ENCODE assay signal across 32 mouse cellular contexts in the genomic region with DNA sequence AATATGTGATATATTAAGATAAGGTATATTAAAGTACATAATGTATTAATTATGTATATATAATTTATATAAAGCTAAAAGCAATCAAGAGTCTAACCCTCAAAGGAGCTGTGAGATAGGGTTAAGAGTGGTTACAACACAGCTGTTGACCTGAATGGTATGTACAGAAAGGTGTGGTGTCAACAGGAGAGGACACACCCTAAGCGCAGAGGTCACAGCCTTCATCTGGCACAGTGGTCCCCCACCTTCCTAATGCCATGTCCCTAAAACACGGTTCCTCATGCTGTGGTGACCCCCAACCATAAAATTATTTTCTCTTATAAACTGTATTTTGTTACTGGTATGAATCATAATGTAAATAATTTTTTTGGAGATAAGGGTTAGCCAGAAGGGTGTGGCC. TPM values are rescaled to one million over a fixed set of nuclear protein-coding genes. Genes with fewer than 3 reads are reported as not detected.
DNase-seq lines count a peak whose midpoint lies in the region; ATAC-seq and TF ChIP-seq lines count a peak whose summit lies in the region.
"Had no signal": no experiment of that assay in that cellular context is flagged by ENCODE, and none has a peak within 500 bp of the region (broad histone marks: within the 10 kb centered on the region; RNA-seq: fewer than 3 reads in every experiment).

No protein-coding gene starts in this region.

- TF ChIP-seq EP300 in liver, postnatal 0 days (IDR thresholded peaks at IDR 0.05; ENCODE audit: low read depth), result no peak

- no peak for ATAC-seq in G1E (ENCODE audit: extremely low read depth, insufficient number of reproducible peaks, low FRiP score, poor library complexity, severe bottlenecking)
- ATAC-seq in liver, postnatal 0 days, result no peak
- ATAC-seq: forebrain, embryonic 16.5 days; midbrain, embryonic 15.5 days had no signal

- no peak overlapping the region for H3K27ac ChIP-seq in limb, embryonic 10.5 days
- H3K27ac ChIP-seq in liver, postnatal 0 days (ENCODE audit: low read depth), result peak overlapping the region; percentile 82
- H3K27ac ChIP-seq: embryonic facial prominence, embryonic 12.5 days; hindbrain, embryonic 10.5 days; kidney, postnatal 0 days; midbrain, embryonic 15.5 days; stomach, embryonic 15.5 days had no signal

- 95% methylated on average over 2 of the region's 2 CpGs for WGBS in limb, embryonic 10.5 days
- WGBS in liver, postnatal 0 days (ENCODE audit: insufficient replicate concordance), result 71% methylated on average over 2 of the region's 2 CpGs

- H3K27me3 ChIP-seq in G1E (ENCODE audit: insufficient read depth, low read length), result no peaks in the 10 kb centered on the region
- no peaks in the 10 kb centered on the region for H3K27me3 ChIP-seq in limb, embryonic 10.5 days (ENCODE audit: low read depth, poor library complexity, severe bottlenecking)
- H3K27me3 ChIP-seq in liver, postnatal 0 days (ENCODE audit: insufficient read depth, low read length), result no peaks in the 10 kb centered on the region
- H3K27me3 ChIP-seq: embryonic facial prominence, embryonic 12.5 days; midbrain, embryonic 15.5 days; stomach, embryonic 15.5 days had no signal

- no peak overlapping the region for H3K9ac ChIP-seq in liver, postnatal 0 days (replicated peaks)
- H3K9ac ChIP-seq: embryonic facial prominence, embryonic 12.5 days; midbrain, embryonic 15.5 days; stomach, embryonic 15.5 days had no signal

- DNase-seq in CD4-positive helper T cell, adult 2 months (ENCODE audit: low read depth, low spot score), result peak; percentile 35
- DNase-seq in G1E (ENCODE audit: low spot score), result no peak
- DNase-seq in limb, embryonic 10.5 days (ENCODE audit: low spot score), result peak; percentile 12
- no peak for DNase-seq in liver, postnatal 0 days
- DNase-seq in urinary bladder, postnatal 10 days (ENCODE audit: low spot score), result no peak
- no peak for DNase-seq in lung, postnatal 36 days
- no peak for DNase-seq in yolk sac, embryonic 10.5 days (ENCODE audit: low spot score)
- DNase-seq: cerebellum, adult 9-11 months; gastrocnemius, postnatal 25 days; right cerebral cortex, postnatal 14 days; spleen, adult 18-20 months; thymus, adult 2 months had no signal

- H3K4me3 ChIP-seq in G1E (ENCODE audit: low read depth, low read length), result peak overlapping the region; percentile 65; the same call in 1 of the 2 replicates
- no peak overlapping the region for H3K4me3 ChIP-seq in limb, embryonic 10.5 days
- no peak overlapping the region for H3K4me3 ChIP-seq in liver, postnatal 0 days (ENCODE audit: low read depth, low read length)
- H3K4me3 ChIP-seq: embryonic facial prominence, embryonic 12.5 days; erythroblast, embryonic 14.5 days; hindbrain, embryonic 10.5 days; midbrain, embryonic 15.5 days; stomach, embryonic 15.5 days had no signal

- H3K4me1 ChIP-seq in G1E (ENCODE audit: insufficient read depth, low read depth, low read length), result peaks cover 62% of the 10 kb centered on the region
- peaks cover 6% of the 10 kb centered on the region for H3K4me1 ChIP-seq in limb, embryonic 10.5 days
- peaks cover 21% of the 10 kb centered on the region for H3K4me1 ChIP-seq in liver, postnatal 0 days (ENCODE audit: insufficient read depth)
- H3K4me1 ChIP-seq: embryonic facial prominence, embryonic 12.5 days; hindbrain, embryonic 10.5 days; midbrain, embryonic 15.5 days; stomach, embryonic 15.5 days had no signal

- no peaks in the 10 kb centered on the region for H3K9me3 ChIP-seq in G1E (replicated peaks)
- H3K9me3 ChIP-seq in limb, embryonic 10.5 days (replicated peaks), result no peaks in the 10 kb centered on the region
- H3K9me3 ChIP-seq in liver, postnatal 0 days (ENCODE audit: low read length), result no peaks in the 10 kb centered on the region
- H3K9me3 ChIP-seq: embryonic facial prominence, embryonic 12.5 days; hindbrain, embryonic 10.5 days; midbrain, embryonic 15.5 days; stomach, embryonic 15.5 days had no signal

- H3K36me3 ChIP-seq in G1E (replicated peaks), result no peaks in the 10 kb centered on the region
- H3K36me3 ChIP-seq in limb, embryonic 10.5 days, result no peaks in the 10 kb centered on the region
- H3K36me3 ChIP-seq in liver, postnatal 0 days (replicated peaks; ENCODE audit: insufficient read depth, low read length), result no peaks in the 10 kb centered on the region
- H3K36me3 ChIP-seq: embryonic facial prominence, embryonic 12.5 days; hindbrain, embryonic 10.5 days; midbrain, embryonic 15.5 days; stomach, embryonic 15.5 days had no signal

- H3K4me2 ChIP-seq in liver, postnatal 0 days (ENCODE audit: low read depth, low read length), result peak overlapping the region; percentile 63
- H3K4me2 ChIP-seq: embryonic facial prominence, embryonic 12.5 days; midbrain, embryonic 15.5 days; stomach, embryonic 15.5 days had no signal

- no peak for TF ChIP-seq CTCF in G1E (IDR thresholded peaks at IDR 0.05; ENCODE audit: low read depth, low read length)
- no peak for TF ChIP-seq CTCF in liver, postnatal 0 days (IDR thresholded peaks at IDR 0.05; ENCODE audit: low read depth)

RNA-seq across cellular contexts. Expression of a gene that starts 1.1 kb away (rescaled TPM):
- total RNA-seq in G1E (2014; fragmentation: Nextera tagmentation) (12.3 and 20.9 TPM in 2 replicates), G1E (2017) (2.4 and 2.5 TPM in 2 replicates)
- polyA plus RNA-seq in G1E (2012), result 0.43 and 0.46 TPM in 2 replicates
- polyA plus RNA-seq in limb, embryonic 10.5 days (2016; fragmentation: Nextera tagmentation; extraction: Ambion mirVana), result 0.78 and 1.2 TPM in 2 replicates
- 9.2 and 9.9 TPM in 2 replicates for polyA plus RNA-seq in liver, postnatal 0 days (2015; fragmentation: Nextera tagmentation; extraction: Ambion mirVana)
- total RNA-seq: gastrocnemius, postnatal 25 days had no signal
- polyA plus RNA-seq: erythroblast, embryonic 14.5 days had no signal

RNA-seq across cellular contexts. Expression of a gene that starts 28.9 kb away (rescaled TPM):
- 107 and 119 TPM in 2 replicates for total RNA-seq in G1E (2014; fragmentation: Nextera tagmentation)
- 49.6 and 52.8 TPM in 2 replicates for total RNA-seq in G1E (2017)
- polyA plus RNA-seq in G1E (2012), result 2.0 and 2.8 TPM in 2 replicates
- 53.3 and 58.7 TPM in 2 replicates for polyA plus RNA-seq in limb, embryonic 10.5 days (2016; fragmentation: Nextera tagmentation; extraction: Ambion mirVana)
- polyA plus RNA-seq in liver, postnatal 0 days (2015; fragmentation: Nextera tagmentation; extraction: Ambion mirVana), result 11.2 and 11.6 TPM in 2 replicates

RNA-seq across cellular contexts. Expression of a gene that starts 58.6 kb away (rescaled TPM):
- total RNA-seq in G1E (2014; fragmentation: Nextera tagmentation) (not detected in 2 replicates), G1E (2017) (0.16 TPM in 1 of 2 replicates, not detected in the other)
- not detected in 2 replicates for polyA plus RNA-seq in G1E (2012)
- not detected in 2 replicates for polyA plus RNA-seq in limb, embryonic 10.5 days (2016; fragmentation: Nextera tagmentation; extraction: Ambion mirVana)
- polyA plus RNA-seq in liver, postnatal 0 days (2015; fragmentation: Nextera tagmentation; extraction: Ambion mirVana), result not detected in 2 replicates
- total RNA-seq: adrenal gland, adult 18-20 months; adrenal gland, postnatal 4 days; gastrocnemius, postnatal 25 days; heart, adult 8-10 months; layer of hippocampus, adult 18-20 months; layer of hippocampus, postnatal 25 days; left cerebral cortex, postnatal 10 days; megakaryocyte-erythroid progenitor cell, adult 5-6 weeks; neutrophil, adult 5-6 weeks had no signal
- polyA plus RNA-seq: CD4-positive, CD25-positive, alpha-beta regulatory T cell, adult 4 months; embryonic facial prominence, embryonic 12.5 days; erythroblast, embryonic 14.5 days; forebrain, embryonic 16.5 days; heart, embryonic 16.5 days; hindbrain, embryonic 10.5 days; inflammation-experienced regulatory T-cells, adult 6 months; kidney, postnatal 0 days; limb, embryonic 14.5 days; lung, embryonic 16.5 days; stomach, embryonic 15.5 days; thymus, adult 2 months had no signal

Comparison
In these comparisons a context has a peak if more than half of its experiments do, and no peak if none do; other contexts are left out.
1. DNase-seq: peak in CD4-positive helper T cell, adult 2 months (single experiment) and limb, embryonic 10.5 days (single experiment); none in G1E (single experiment), liver, postnatal 0 days (single experiment), urinary bladder, postnatal 10 days (single experiment), lung, postnatal 36 days (single experiment) and yolk sac, embryonic 10.5 days (single experiment).